Mouse (Mus musculus): Measurements from ENCODE around the gene March10. TPM values are rescaled to one million over a fixed set of nuclear protein-coding genes. Genes with fewer than 3 reads are reported as not detected.

Gene March10
- total RNA-seq, 2 experiments from 2014 or later, result 0.31 to 1.0 TPM

GRCm38 (mm10) chr11:105317769-105318168, 138.8 kb downstream of the March10 start:
- DNase-seq (ENCODE audit: low spot score in 2 of 2), result no peak

- no peak for DNase-seq (ENCODE audit: low spot score in 2 of 2)
These were observed 140.4 kb downstream of the March10 start for GRCm38 (mm10) chr11:105316121-105316520.

DNA sequence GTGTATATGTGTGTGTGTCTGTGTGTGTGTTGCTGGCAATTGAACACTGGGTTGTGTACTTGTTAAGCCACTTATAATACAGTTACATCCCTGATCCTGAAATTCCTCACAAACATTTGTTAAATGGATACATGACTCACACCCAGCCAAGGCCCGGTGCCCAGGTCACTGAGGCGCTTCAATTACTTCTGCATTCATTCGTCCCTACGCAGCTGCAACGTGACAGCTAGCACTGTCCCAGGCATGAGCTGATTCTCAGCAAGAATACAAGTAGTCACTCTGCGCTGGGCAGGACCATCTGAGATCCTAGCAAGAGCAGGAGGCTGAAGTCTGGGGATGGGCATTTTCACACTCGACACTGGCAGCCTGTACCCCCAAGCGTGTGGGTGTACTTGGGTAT, 141.2 kb downstream of the March10 start:
- no peak for DNase-seq (ENCODE audit: low spot score in 2 of 2)

DNA sequence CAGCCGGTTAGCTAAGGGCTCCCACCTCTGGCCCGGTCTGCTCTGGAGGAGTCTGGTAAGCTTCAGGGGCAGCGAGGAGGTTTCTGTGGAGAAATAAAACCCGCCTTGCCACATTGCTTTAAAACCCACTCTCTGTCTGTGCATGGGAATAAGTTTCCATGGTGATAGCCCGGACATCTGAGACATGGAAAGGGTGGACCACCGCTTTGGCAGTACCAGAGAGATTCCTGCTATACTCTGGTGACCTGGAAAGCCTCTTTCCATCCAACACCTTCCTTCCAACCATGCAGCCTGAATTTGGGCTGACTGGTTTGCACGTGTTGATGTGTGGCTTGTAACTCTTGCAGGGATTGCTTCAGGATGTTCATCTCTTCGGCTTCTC, 142.9 kb downstream of the March10 start:
- DNase-seq (ENCODE audit: low spot score in 2 of 2), result no peak

DNA sequence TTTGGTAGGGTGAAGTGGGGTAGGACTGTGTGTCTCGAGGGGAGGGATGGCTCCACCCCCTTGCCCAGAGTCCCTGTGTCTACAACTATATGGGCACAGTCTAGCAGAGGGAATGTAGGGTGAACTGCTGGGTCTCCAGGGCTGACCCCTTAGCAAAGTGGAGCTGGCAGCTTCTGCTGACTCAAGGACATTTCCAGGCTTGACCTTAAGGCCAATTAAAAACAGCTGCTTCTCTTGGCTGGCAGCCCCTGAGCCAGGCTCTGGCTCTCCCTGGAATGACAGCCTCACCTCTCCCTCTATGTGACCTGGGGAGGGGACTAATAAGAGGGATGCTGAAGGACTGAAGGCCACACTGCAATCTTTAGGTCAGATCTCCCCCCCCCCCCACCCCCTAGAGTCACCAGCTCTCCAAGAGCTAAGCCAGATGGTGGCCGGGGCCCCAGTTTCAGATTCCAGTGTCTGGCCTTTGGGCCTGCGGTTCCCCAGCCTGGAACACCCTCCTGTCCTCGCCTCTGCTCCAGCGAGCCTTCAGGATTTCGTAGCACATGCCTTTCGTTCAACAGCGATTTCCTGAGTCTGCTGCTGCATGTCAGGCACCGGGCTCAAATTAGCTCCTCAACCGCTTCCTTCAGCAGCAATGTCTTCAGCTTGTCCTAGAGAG, 143.4 kb downstream of the March10 start:
- DNase-seq (ENCODE audit: low spot score in 2 of 2), result no peak

DNA sequence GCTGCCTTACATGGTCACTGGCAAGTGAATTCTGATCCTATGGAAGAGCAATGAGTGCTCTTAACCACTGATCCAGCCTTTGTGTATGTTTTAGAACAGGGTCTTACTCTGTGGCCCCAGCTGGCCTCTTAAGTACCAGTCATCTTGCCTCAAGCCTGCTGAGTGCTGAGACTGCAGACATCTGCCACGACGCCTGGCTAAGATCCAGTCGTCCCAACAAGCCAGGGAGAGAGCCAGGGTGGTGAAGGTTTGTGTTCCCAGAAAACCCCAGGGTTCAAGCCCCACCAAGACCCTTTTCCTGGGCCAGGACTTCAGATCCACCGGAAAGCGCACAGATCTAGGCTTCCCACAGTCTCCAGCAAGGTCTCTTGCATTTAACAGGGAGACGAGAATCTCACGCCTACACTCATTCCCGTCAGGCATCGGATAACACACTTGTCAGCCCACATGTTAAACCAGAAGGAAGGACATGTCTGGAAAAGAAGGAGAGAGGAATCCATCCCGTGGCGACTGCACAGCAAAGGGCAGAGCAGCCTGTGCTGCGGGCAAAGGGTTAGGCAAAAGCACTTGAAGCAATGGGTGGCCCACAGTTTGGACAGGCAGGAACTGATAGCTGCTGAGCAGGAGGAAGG, 144.1 kb downstream of the March10 start:
- DNase-seq (ENCODE audit: low spot score in 2 of 2), result no peak

GRCm38 (mm10) chr11:105311291-105311975, 145.1 kb downstream of the March10 start:
- peak in 1 of 2 experiments; percentile 15 for DNase-seq (ENCODE audit: low spot score in 2 of 2)

Other genes starting within 250 kb of the March10 start
- gene Mrc2, start 164.1 kb downstream of the March10 start, total RNA-seq (2021), result 1 to 10 TPM; 8.9 to 9.3 TPM
- 100 to 1,000 TPM; 197 to 221 TPM for gene Tanc2, start 133.3 kb upstream of the March10 start, total RNA-seq (2021)

All from layer of hippocampus, postnatal 10 days (tissue).